Mouse (Mus musculus) hindbrain, postnatal 0 days (tissue): ENCODE data around the gene Plpp7. TPM values are rescaled to one million over a fixed set of nuclear protein-coding genes. Genes with fewer than 3 reads are reported as not detected.

Experiments
- ATAC-seq: fragments of 200-750 bp; cut with Nextera tagmentation; 2 replicates; pipeline ENCODE4 v1.8.0; 2017; ENCODE audit warnings: mild to moderate bottlenecking, moderate TSS enrichment, moderate library complexity
- DNase-seq: peaks from one replicate; pipeline ENCODE4 v3.0.0-alpha.2; 2015; ENCODE audit warnings: low spot score
- H3K27ac ChIP-seq: fragments of 300-500 bp; sonication (generic); 2 replicates; pipeline ENCODE4 v1.5.1; 2014; ENCODE audit warnings: mild to moderate bottlenecking
- H3K27me3 ChIP-seq: fragments of 300-500 bp; sonication (generic); 2 replicates; pipeline ENCODE4 v1.6.1; 2014; ENCODE audit warnings: low read length, mixed read lengths; ENCODE audit not compliant: insufficient read depth
- H3K36me3 ChIP-seq: fragments of 300-500 bp; sonication (generic); 2 replicates; pipeline ENCODE4 v1.6.1; 2014; ENCODE audit warnings: low read length, mixed read lengths; ENCODE audit not compliant: insufficient read depth
- H3K4me1 ChIP-seq: fragments of 300-500 bp; sonication (generic); 2 replicates; pipeline ENCODE4 v1.6.1; 2014; ENCODE audit warnings: antibody characterized with exemption, low read length, mixed read lengths; ENCODE audit not compliant: insufficient read depth
- H3K4me2 ChIP-seq: fragments of 300-500 bp; sonication (generic); 2 replicates; pipeline ENCODE4 v1.6.1; 2014; ENCODE audit warnings: low read depth, mild to moderate bottlenecking, low read length, moderate library complexity, mixed read lengths
- H3K4me3 ChIP-seq: fragments of 300-500 bp; sonication (generic); 2 replicates; pipeline ENCODE4 v1.5.1; 2014; ENCODE audit warnings: low read length
- H3K9ac ChIP-seq: fragments of 300-500 bp; sonication (generic); replicated peaks from 2 replicates; pipeline ENCODE4 v1.6.1; 2014; ENCODE audit warnings: mild to moderate bottlenecking, low read length, moderate library complexity, mixed read lengths
- H3K9me3 ChIP-seq: fragments of 300-500 bp; sonication (generic); 2 replicates; pipeline ENCODE4 v1.6.1; 2016; ENCODE audit warnings: low read length, mixed read lengths
- CTCF ChIP-seq: IDR thresholded peaks from 2 replicates; pipeline ENCODE4 v1.5.1; 2016; ENCODE audit warnings: antibody characterized with exemption, control low read depth, low read depth
- WGBS: fragments of 180-500 bp; shearing (Covaris S2); extraction: QIAGEN DNeasy Blood & Tissue Kit; methylation state at CpG from one replicate; pipeline ENCODE4 v1.1.7; 2014; 5-methylcytosine and 5-hydroxymethylcytosine counted together
- polyA plus RNA-seq: library from polyadenylated mRNA; unstranded; fragments of >200 nt; fragmentation: Nextera tagmentation; extraction: Ambion mirVana; gene quantifications from 2 replicates; pipeline ENCODE4 v1.2.1, GENCODE M21; 2015
- total RNA-seq: library from RNA; depleted of rRNA; stranded (reverse); fragments of >200 nt; gene quantifications from 2 replicates; pipeline ENCODE4 v1.2.3, GENCODE M21; 2014

The Plpp7 gene
- total and polyA plus RNA-seq, 2 experiments from 2014 or later = 28.3 to 50.5 TPM

- Histone ChIP-seq H3K4me3 (peak overlapping the region; percentile 58), H3K4me1 (peaks cover 18% of the 10 kb centered on the region), H3K27ac (peak overlapping the region; percentile 85), H3K9me3 (no peaks in the 10 kb centered on the region), H3K36me3 (no peaks in the 10 kb centered on the region), H3K4me2 (peak overlapping the region; percentile 79), H3K9ac (peak overlapping the region; percentile 86), H3K27me3 (no peaks in the 10 kb centered on the region)
- WGBS = 57% methylated on average over 10 of the region's 10 CpGs
- no peak for TF ChIP-seq CTCF
- no peak; the same call in 1 of the 2 replicates for ATAC-seq
- DNase-seq = no peak
Measured at GRCm38 (mm10) chr2:32096122-32096420, 743 bp downstream of the Plpp7 start.

GRCm38 (mm10) chr2:32102944-32103343 lies 7.6 kb downstream of the Plpp7 start:
- Histone ChIP-seq H3K9ac (no peak overlapping the region), H3K9me3 (no peaks in the 10 kb centered on the region), H3K4me2 (no peak overlapping the region), H3K27me3 (no peaks in the 10 kb centered on the region), H3K36me3 (no peaks in the 10 kb centered on the region), H3K4me3 (no peak overlapping the region), H3K27ac (no peak overlapping the region), H3K4me1 (no peaks in the 10 kb centered on the region)
- DNase-seq = no peak
- TF ChIP-seq CTCF = no peak
- no peak for ATAC-seq
- 57% methylated on average over 5 of the region's 5 CpGs for WGBS

- Histone ChIP-seq H3K36me3 (no peaks in the 10 kb centered on the region), H3K4me3 (no peak overlapping the region), H3K27me3 (no peaks in the 10 kb centered on the region), H3K9ac (no peak overlapping the region), H3K4me1 (no peaks in the 10 kb centered on the region), H3K4me2 (no peak overlapping the region), H3K27ac (no peak overlapping the region), H3K9me3 (no peaks in the 10 kb centered on the region)
- 75% methylated on average over 7 of the region's 7 CpGs for WGBS
- ATAC-seq = no peak
- TF ChIP-seq CTCF = no peak
- DNase-seq = no peak
Measured at GRCm38 (mm10) chr2:32103557-32103956, 8.2 kb downstream of the Plpp7 start.

GRCm38 (mm10) chr2:32104122-32104521 lies 8.8 kb downstream of the Plpp7 start:
- no peak overlapping the region for H3K9ac ChIP-seq
- H3K36me3 ChIP-seq = no peaks in the 10 kb centered on the region
- H3K4me3 ChIP-seq = no peak overlapping the region
- ATAC-seq (no peak), DNase-seq (no peak)
- H3K27ac ChIP-seq = no peak overlapping the region
- H3K4me2 ChIP-seq = no peak overlapping the region
- no peak for TF ChIP-seq CTCF
- H3K9me3 ChIP-seq = no peaks in the 10 kb centered on the region
- WGBS = 74% methylated on average over 7 of the region's 7 CpGs
- H3K4me1 ChIP-seq = no peaks in the 10 kb centered on the region
- no peaks in the 10 kb centered on the region for H3K27me3 ChIP-seq

- WGBS = 45% methylated on average over 16 of the region's 16 CpGs
- Histone ChIP-seq H3K4me3 (no peak overlapping the region), H3K27me3 (no peaks in the 10 kb centered on the region), H3K27ac (peak overlapping the region; percentile 32; the same call in 1 of the 2 replicates), H3K4me2 (no peak overlapping the region), H3K4me1 (no peaks in the 10 kb centered on the region), H3K9ac (no peak overlapping the region), H3K9me3 (no peaks in the 10 kb centered on the region), H3K36me3 (0 out of 2 replicates have a peak, but pooled peaks cover 2% of the 10 kb centered on the region)
- DNase-seq = peak; percentile 25
- no peak for TF ChIP-seq CTCF
- peak; percentile 64 for ATAC-seq
Measured at GRCm38 (mm10) chr2:32105117-32105913, 10.0 kb downstream of the Plpp7 start.

GRCm38 (mm10) chr2:32105930-32106329 lies 10.6 kb downstream of the Plpp7 start:
- Histone ChIP-seq H3K27ac (no peak overlapping the region), H3K9ac (no peak overlapping the region), H3K4me2 (no peak overlapping the region), H3K4me1 (no peaks in the 10 kb centered on the region), H3K27me3 (no peaks in the 10 kb centered on the region), H3K4me3 (no peak overlapping the region), H3K36me3 (peaks cover 8% of the 10 kb centered on the region; the same call in 1 of the 2 replicates), H3K9me3 (no peaks in the 10 kb centered on the region)
- 86% methylated on average over 7 of the region's 7 CpGs for WGBS
- no peak for ATAC-seq
- no peak for DNase-seq
- no peak for TF ChIP-seq CTCF

- no peaks in the 10 kb centered on the region for H3K27me3 ChIP-seq
- no peak for TF ChIP-seq CTCF
- no peak overlapping the region for H3K9ac ChIP-seq
- H3K27ac ChIP-seq = no peak overlapping the region
- peaks cover 8% of the 10 kb centered on the region; the same call in 1 of the 2 replicates for H3K36me3 ChIP-seq
- ATAC-seq (no peak), DNase-seq (no peak)
- no peak overlapping the region for H3K4me3 ChIP-seq
- H3K9me3 ChIP-seq = no peaks in the 10 kb centered on the region
- H3K4me2 ChIP-seq = no peak overlapping the region
- no peaks in the 10 kb centered on the region for H3K4me1 ChIP-seq
- 100% methylated on average over 1 of the region's 1 CpGs for WGBS
Measured at GRCm38 (mm10) chr2:32111268-32111667, 15.9 kb downstream of the Plpp7 start.
